Mouse (Mus musculus): ENCODE measurements around the gene Pla2g3. TPM values are rescaled to one million over a fixed set of nuclear protein-coding genes. Genes with fewer than 3 reads are reported as not detected.

Pla2g3 gene
- polyA plus RNA-seq, 1 experiment from 2014 or later: 0.46 TPM

GRCm38 (mm10) chr11:3492748-3493147, 4.7 kb downstream of the Pla2g3 start:
- Histone ChIP-seq H3K27me3 (ENCODE audit: insufficient read depth, low read length) (no peaks in the 10 kb centered on the region), H3K36me3 (ENCODE audit: insufficient read depth) (no peaks in the 10 kb centered on the region), H3K4me2 (no peak overlapping the region), H3K4me1 (ENCODE audit: insufficient read depth) (no peaks in the 10 kb centered on the region; the same call in 1 of the 2 replicates), H3K4me3 (ENCODE audit: low read depth, low read length) (no peak overlapping the region), H3K9me3 (ENCODE audit: low read depth, low read length) (no peaks in the 10 kb centered on the region), H3K9ac (no peak overlapping the region), H3K27ac (ENCODE audit: low read depth) (no peak overlapping the region)
- TF ChIP-seq CTCF (IDR thresholded peaks at IDR 0.05; ENCODE audit: low read depth): no peak
- DNase-seq: no peak
- whole genome bisulfite sequencing: 49% methylated on average over 4 of the region's 4 CpGs
- ATAC-seq (ENCODE audit: insufficient read depth): no peak

GRCm38 (mm10) chr11:3494857-3495256, 6.8 kb downstream of the Pla2g3 start:
- no peak for ATAC-seq (ENCODE audit: insufficient read depth)
- no peak overlapping the region for H3K9ac ChIP-seq
- WGBS: 64% methylated on average over 17 of the region's 17 CpGs
- no peaks in the 10 kb centered on the region for H3K36me3 ChIP-seq (ENCODE audit: insufficient read depth)
- no peak for TF ChIP-seq CTCF (IDR thresholded peaks at IDR 0.05; ENCODE audit: low read depth)
- H3K27ac ChIP-seq (ENCODE audit: low read depth): no peak overlapping the region
- no peak overlapping the region for H3K4me3 ChIP-seq (ENCODE audit: low read depth, low read length)
- no peak for DNase-seq
- no peaks in the 10 kb centered on the region for H3K9me3 ChIP-seq (ENCODE audit: low read depth, low read length)
- H3K27me3 ChIP-seq (ENCODE audit: insufficient read depth, low read length): no peaks in the 10 kb centered on the region
- H3K4me1 ChIP-seq (ENCODE audit: insufficient read depth): no peaks in the 10 kb centered on the region; the same call in 1 of the 2 replicates
- no peak overlapping the region for H3K4me2 ChIP-seq

GRCm38 (mm10) chr11:3495496-3495895, 7.4 kb downstream of the Pla2g3 start:
- WGBS: 80% methylated on average over 14 of the region's 14 CpGs
- DNase-seq: no peak

GRCm38 (mm10) chr11:3496756-3497155, 8.7 kb downstream of the Pla2g3 start:
- DNase-seq (peak; percentile 56), ATAC-seq (ENCODE audit: insufficient read depth) (peak; percentile 49)
- Histone ChIP-seq H3K4me3 (ENCODE audit: low read depth, low read length) (no peak overlapping the region), H3K27ac (ENCODE audit: low read depth) (peak overlapping the region; percentile 1; the same call in 1 of the 2 replicates), H3K9ac (no peak overlapping the region), H3K27me3 (ENCODE audit: insufficient read depth, low read length) (no peaks in the 10 kb centered on the region), H3K4me1 (ENCODE audit: insufficient read depth) (no peaks in the 10 kb centered on the region), H3K36me3 (ENCODE audit: insufficient read depth) (no peaks in the 10 kb centered on the region), H3K4me2 (no peak overlapping the region), H3K9me3 (ENCODE audit: low read depth, low read length) (no peaks in the 10 kb centered on the region)
- TF ChIP-seq CTCF (IDR thresholded peaks at IDR 0.05; ENCODE audit: low read depth): no peak
- 45% methylated on average over 5 of the region's 5 CpGs for whole genome bisulfite sequencing

More at GRCm38 (mm10) chr11:3495496-3495895, 7.4 kb downstream of the Pla2g3 start:
- H3K4me1 ChIP-seq (ENCODE audit: insufficient read depth): no peaks in the 10 kb centered on the region
- no peak for TF ChIP-seq CTCF (IDR thresholded peaks at IDR 0.05; ENCODE audit: low read depth)
- no peaks in the 10 kb centered on the region for H3K36me3 ChIP-seq (ENCODE audit: insufficient read depth)
- no peak overlapping the region for H3K4me3 ChIP-seq (ENCODE audit: low read depth, low read length)
- ATAC-seq (ENCODE audit: insufficient read depth): no peak
- no peaks in the 10 kb centered on the region for H3K27me3 ChIP-seq (ENCODE audit: insufficient read depth, low read length)
- no peak overlapping the region for H3K27ac ChIP-seq (ENCODE audit: low read depth)
- H3K9ac ChIP-seq: no peak overlapping the region
- no peaks in the 10 kb centered on the region for H3K9me3 ChIP-seq (ENCODE audit: low read depth, low read length)
- H3K4me2 ChIP-seq: no peak overlapping the region

- no peaks in the 10 kb centered on the region for H3K4me1 ChIP-seq (ENCODE audit: insufficient read depth)
- H3K4me2 ChIP-seq: no peak overlapping the region
- no peaks in the 10 kb centered on the region for H3K9me3 ChIP-seq (ENCODE audit: low read depth, low read length)
- H3K9ac ChIP-seq: no peak overlapping the region
- H3K36me3 ChIP-seq (ENCODE audit: insufficient read depth): no peaks in the 10 kb centered on the region
- 0 out of 2 replicates have a peak overlapping the region, but pooled peaks have one; percentile 1 for H3K27ac ChIP-seq (ENCODE audit: low read depth)
- DNase-seq: no peak
- no peak for ATAC-seq (ENCODE audit: insufficient read depth)
- no peak for TF ChIP-seq CTCF (IDR thresholded peaks at IDR 0.05; ENCODE audit: low read depth)
- no peaks in the 10 kb centered on the region for H3K27me3 ChIP-seq (ENCODE audit: insufficient read depth, low read length)
- H3K4me3 ChIP-seq (ENCODE audit: low read depth, low read length): no peak overlapping the region
- WGBS: 93% methylated on average over 1 of the region's 1 CpGs
These were observed 9.2 kb downstream of the Pla2g3 start for GRCm38 (mm10) chr11:3497296-3497695.

- no peak for DNase-seq
- Histone ChIP-seq H3K9me3 (ENCODE audit: low read depth, low read length) (no peaks in the 10 kb centered on the region), H3K27ac (ENCODE audit: low read depth) (no peak overlapping the region), H3K27me3 (ENCODE audit: insufficient read depth, low read length) (no peaks in the 10 kb centered on the region), H3K36me3 (ENCODE audit: insufficient read depth) (no peaks in the 10 kb centered on the region), H3K4me1 (ENCODE audit: insufficient read depth) (no peaks in the 10 kb centered on the region), H3K4me2 (no peak overlapping the region), H3K4me3 (ENCODE audit: low read depth, low read length) (no peak overlapping the region), H3K9ac (no peak overlapping the region)
- TF ChIP-seq CTCF (IDR thresholded peaks at IDR 0.05; ENCODE audit: low read depth): no peak
- WGBS: 73% methylated on average over 17 of the region's 17 CpGs
- ATAC-seq (ENCODE audit: insufficient read depth): no peak
These were observed 14.0 kb downstream of the Pla2g3 start for GRCm38 (mm10) chr11:3502057-3502456.

- Histone ChIP-seq H3K4me2 (no peak overlapping the region), H3K9me3 (ENCODE audit: low read depth, low read length) (no peaks in the 10 kb centered on the region), H3K27me3 (ENCODE audit: insufficient read depth, low read length) (no peaks in the 10 kb centered on the region), H3K4me3 (ENCODE audit: low read depth, low read length) (no peak overlapping the region), H3K9ac (no peak overlapping the region), H3K36me3 (ENCODE audit: insufficient read depth) (no peaks in the 10 kb centered on the region), H3K27ac (ENCODE audit: low read depth) (no peak overlapping the region), H3K4me1 (ENCODE audit: insufficient read depth) (no peaks in the 10 kb centered on the region)
- TF ChIP-seq CTCF (IDR thresholded peaks at IDR 0.05; ENCODE audit: low read depth): no peak
- ATAC-seq (ENCODE audit: insufficient read depth) (no peak), DNase-seq (no peak)
- WGBS: 69% methylated on average over 18 of the region's 18 CpGs
These were observed 14.5 kb downstream of the Pla2g3 start for GRCm38 (mm10) chr11:3502459-3503072.

All from lung, embryonic 14.5 days (tissue).